Mouse (Mus musculus) natural killer cell, adult 2 months (primary cell): ENCODE results near the gene Fam129a.
"Not testable (repeated sequence)": the region's sequence is repeated elsewhere in the genome, so short reads cannot be mapped to it uniquely, and the experiment has no call there.

Experiments
- DNase-seq, 2 experiments: peaks; one replicate each; pipeline ENCODE4 v3.0.0; 2022; ENCODE audit warnings: low spot score in 2 of 2

The Fam129a gene

GRCm38 (mm10) chr1:151583457-151584181 lies 12.6 kb downstream of the Fam129a start:
- no peak for DNase-seq

GRCm38 (mm10) chr1:151584182-151584471 lies 13.1 kb downstream of the Fam129a start:
- DNase-seq: no peak

DNA sequence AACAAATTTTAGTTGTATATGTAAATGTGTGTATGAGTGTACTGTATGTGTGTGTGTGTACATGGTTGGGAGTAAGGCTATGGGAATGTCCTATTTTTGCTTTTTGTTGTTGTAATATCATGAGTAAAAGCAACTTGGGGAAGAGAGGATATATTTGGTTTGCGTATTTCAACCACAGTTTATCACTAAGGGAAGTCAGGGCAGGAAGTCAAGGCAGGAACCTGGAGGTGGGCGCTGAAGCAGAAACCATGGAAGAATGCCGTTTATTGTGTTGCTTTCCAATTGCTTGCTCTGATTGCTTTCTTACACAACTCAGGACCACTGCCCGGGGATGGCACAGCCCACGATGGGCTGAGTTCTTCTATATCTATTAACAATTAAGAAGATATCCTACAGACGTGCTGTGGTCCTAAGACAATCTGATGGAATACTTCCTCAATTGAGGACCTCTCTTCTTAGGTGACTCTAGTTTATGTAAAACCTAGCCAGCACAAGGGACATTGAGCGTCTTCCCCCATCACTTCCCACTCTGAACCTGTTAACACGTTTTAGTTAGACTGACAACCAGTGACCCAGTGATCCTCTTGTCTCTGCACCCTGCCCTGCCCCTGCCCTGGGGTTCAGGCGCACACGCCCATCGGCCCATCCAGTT lies 13.7 kb downstream of the Fam129a start:
- DNase-seq: no peak

- DNase-seq: no peak
These were observed 14.7 kb downstream of the Fam129a start for GRCm38 (mm10) chr1:151585647-151586046.

GRCm38 (mm10) chr1:151592085-151593017 lies 21.4 kb downstream of the Fam129a start:
- no peak for DNase-seq

DNA sequence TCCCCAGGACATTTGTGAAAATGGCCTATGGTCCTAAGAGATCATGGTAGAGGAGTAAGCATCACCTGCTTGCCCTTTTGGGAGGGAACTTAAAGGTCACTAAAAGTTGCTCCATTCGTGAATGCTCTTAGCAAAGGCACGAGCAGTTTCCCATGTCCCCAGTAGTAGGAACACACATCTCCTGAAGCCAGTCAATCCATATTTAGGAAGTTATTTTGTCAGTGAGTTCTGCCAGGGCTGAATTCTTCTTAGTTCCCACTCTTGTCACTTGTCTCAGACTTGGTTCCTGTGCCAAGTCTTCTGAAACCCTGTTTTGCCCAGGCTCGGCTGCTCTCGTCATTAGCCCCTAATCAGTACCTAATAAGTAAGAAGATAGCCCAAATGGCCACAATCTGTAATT lies 23.9 kb downstream of the Fam129a start:
- no peak for DNase-seq

- no peak for DNase-seq
These were observed 24.8 kb downstream of the Fam129a start for GRCm38 (mm10) chr1:151595600-151596299.

- DNase-seq: no peak
These were observed 25.6 kb downstream of the Fam129a start for GRCm38 (mm10) chr1:151596562-151596961.

- DNase-seq: no peak
These were observed 26.8 kb downstream of the Fam129a start for GRCm38 (mm10) chr1:151597677-151598297.

- DNase-seq: no peak
These were observed 27.9 kb downstream of the Fam129a start for GRCm38 (mm10) chr1:151598876-151599275.

DNA sequence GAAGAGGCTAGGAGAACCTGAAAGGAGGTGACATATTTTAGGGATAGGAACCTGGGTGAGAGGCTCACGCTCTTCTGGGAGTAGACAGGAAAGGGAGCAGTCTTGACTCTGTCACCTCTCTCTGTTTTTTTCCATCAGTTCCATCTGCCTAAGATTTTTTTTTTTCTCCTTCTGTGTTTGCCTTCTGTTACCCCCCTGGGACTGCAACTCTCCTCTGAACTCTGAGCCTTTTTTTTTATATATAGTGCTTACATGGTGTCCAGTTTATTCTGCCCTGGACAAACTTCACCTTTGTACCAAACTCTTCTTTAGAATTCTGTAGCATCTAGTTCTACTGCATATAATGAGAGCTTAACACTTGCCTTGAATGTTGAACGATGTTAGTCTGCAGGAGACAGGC lies 33.3 kb downstream of the Fam129a start:
- DNase-seq: no peak

DNA sequence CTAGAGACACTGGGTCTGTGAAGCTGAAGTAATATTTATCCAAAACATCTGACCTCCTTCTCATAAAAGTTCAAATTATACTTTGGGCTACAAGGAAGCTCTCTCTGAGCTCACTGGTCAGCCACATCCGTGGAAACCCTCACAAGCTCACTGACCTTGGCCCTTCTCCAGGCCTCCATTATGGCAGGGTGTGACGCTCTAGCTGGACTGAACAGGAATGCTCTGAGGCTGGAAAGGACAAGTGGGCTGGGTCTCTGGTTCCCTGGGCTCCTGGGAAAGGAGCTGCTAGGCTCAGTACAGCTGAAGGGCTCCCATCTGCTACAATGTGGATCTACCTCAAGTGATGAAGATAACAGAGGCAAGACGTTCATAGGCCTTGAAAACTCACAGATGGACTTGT lies 37.0 kb downstream of the Fam129a start:
- DNase-seq: not testable (repeated sequence)

DNA sequence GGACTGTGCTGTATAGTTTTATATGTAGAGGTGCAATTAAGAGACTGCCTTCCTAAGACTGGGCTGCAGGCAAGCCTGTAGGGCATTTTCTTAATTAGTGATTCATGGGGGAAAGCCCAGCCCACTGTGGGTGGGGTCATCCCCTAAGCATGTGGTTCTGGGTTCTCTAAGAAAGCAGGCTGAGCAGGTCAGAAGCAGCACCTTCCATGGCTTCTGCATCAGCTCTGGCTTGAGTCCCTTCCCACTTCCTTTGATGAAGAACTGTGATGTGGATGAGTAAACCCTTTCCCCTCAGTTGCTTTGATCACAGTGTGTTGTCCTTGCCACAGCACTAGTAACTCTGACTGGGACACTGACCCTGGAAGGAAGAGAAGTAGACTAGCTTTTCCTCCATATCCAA lies 39.6 kb downstream of the Fam129a start:
- DNase-seq: peak in 1 of 2 experiments; percentile 5

DNA sequence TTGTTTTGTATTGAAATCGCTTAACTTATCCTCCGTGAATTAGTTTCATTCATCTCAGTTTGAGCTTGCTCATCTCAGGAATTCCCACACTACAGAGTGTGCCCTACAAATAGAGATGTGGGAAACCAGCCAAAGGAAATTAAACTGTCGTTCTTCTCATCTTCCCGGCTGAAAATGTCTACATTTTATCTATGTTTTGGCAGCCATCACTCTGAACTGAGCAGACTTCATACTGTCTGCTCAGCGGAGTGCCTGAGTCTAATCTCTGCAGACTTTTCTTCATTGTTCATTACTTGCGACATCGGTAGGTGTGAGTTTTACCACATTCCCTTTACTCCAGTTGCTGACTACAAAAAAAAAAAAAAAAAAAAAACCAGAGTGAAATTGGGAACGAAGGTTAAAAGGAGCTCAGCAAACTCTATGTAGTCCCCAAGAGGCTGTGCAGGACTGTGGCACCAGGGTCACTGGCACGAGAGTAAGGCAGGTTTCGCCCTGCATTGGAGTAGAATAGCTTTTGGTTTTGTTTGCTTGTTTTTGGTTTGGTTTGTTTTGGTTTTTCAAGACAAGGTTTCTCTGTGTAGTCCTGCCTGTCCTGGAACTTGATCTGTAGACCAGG lies 43.4 kb downstream of the Fam129a start:
- DNase-seq: no peak

GRCm38 (mm10) chr1:151615625-151616024 lies 44.6 kb downstream of the Fam129a start:
- DNase-seq: no peak

GRCm38 (mm10) chr1:151616555-151617205 lies 45.7 kb downstream of the Fam129a start:
- DNase-seq: no peak

DNA sequence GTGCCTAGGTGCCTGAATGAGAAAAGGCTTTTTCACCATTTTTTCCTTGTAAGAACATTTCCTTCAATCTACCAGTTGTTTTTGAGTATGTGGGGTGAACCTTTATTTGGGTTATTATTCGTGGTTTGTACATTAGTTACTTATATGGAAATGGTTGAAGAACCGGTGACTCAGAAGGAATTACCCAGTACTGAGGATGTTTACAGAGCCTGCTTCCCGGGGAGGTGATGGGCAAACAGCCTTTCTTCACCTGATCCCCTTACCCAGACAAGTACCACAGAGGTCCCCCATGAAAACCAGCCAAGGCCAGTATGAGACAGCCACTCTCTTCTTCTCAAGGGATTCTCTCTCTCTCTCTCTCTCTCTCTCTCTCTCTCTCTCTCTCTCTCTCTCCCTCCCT lies 47.3 kb downstream of the Fam129a start:
- DNase-seq: no peak

- no peak for DNase-seq
These were observed 48.3 kb downstream of the Fam129a start for GRCm38 (mm10) chr1:151619281-151619711.

DNA sequence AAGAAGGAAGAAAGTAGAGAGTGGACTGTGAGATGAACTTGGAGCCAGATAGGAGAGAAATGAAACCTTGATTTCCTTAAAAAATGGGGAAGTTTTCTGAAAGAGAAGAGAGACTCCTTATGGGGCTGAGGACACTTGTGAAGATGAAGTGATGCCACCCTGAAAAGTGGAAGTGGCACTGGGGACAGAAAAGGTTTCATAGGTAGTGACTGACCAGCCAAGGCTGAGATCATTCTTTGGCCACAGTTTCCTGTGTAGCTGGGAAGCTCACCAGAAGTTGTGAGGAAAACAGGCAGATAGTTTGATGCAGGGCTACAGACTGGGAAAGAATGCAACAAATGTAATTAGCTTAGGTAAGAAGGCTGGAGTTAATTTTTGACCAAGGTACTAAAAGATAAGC lies 49.7 kb downstream of the Fam129a start:
- no peak for DNase-seq

GRCm38 (mm10) chr1:151624442-151625226 lies 53.6 kb downstream of the Fam129a start:
- no peak for DNase-seq
